Mouse (Mus musculus) liver, embryonic 18 days (tissue): ENCODE results near the gene Vim. TPM values are rescaled to one million over a fixed set of nuclear protein-coding genes. Genes with fewer than 3 reads are reported as not detected.

Experiments used
- polyA plus RNA-seq: library from polyadenylated mRNA; depleted of rRNA; stranded (reverse); fragments of >200 nt; gene quantifications from 2 replicates; pipeline ENCODE4 v1.2.3, GENCODE M21; 2012; rRNA removed

Vim gene
- 148 and 150 TPM in 2 replicates for polyA plus RNA-seq

DNA sequence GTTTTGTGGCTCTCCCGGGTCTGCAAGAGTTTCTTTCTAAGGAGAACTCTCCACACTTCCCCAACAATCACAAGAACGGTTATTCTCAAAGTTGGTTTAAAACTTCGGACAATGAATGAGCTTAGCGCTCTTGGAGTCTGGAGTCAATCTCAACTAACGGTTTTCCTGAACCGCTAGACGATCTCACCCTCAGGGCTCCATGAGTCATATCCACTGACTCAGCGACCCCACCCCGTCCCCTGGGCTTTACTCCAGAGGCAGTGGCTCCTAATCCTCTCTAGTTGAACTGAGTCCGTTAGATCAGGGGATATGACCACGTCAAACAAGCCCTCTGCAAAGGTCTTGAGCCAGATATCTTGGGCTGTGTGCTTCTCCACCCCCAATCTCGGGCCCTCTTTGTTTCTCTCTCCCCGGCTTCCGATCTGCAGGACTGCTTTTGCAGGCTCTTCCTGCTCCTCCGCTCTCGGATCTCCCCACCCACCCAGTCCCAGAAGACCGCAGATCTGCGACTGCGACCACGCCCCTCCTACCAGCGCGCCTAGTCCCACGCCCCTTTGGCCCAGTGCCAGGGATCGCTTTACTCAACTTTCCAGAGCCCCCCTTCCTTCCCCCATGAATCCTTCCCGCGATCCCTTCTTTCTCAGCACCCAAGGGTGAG, at the start of gene Vim:
Vim (plus strand) TSS at position 520 of the 658 bp plus-strand sequence.

DNA sequence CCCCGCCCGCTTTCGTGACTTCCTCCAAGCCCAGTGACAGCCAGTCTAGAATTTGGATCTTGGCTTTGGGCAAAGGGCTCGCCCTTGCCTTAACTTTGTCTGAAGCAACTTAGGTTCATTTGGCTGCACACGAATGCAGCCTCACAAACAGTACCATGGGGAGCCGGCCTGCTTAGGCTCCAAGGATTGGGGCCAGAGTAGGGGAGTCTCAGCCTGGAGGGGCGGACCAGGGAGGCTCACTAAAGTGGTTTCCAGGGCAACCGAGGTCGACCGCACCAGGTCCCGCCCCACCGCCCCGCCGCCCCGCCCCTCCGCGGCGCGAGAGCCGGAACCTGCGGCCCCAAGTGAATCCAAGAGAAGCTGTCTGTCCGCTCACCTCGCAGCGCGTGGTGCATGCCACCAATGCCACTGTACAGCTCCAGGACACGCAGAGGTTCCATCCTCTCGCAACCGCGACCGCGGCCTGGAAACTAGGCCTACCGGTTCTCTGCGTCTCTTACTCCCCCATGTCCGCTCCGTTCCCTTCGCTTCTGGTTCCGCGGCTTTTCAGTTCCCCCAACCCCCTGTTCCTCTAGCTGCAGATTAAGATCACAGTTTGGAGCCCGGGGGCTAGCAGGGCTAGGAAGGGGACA, 29.4 kb upstream of the Vim start, which contains the start of gene Trdmt1:
Trdmt1 (minus strand) TSS at position 476 of the 632 bp plus-strand sequence.

Other genes starting within 250 kb of the Vim start
- gene Cubn, start 82.1 kb upstream of the Vim start, polyA plus RNA-seq: 0.01 and 0.05 TPM in 2 replicates
- gene Trdmt1, start 29.3 kb upstream of the Vim start, polyA plus RNA-seq: 2.7 and 3.2 TPM in 2 replicates
- gene St8sia6, start 220.1 kb downstream of the Vim start, polyA plus RNA-seq: 0.01 and 0.02 TPM in 2 replicates